Mouse (Mus musculus): ENCODE measurements around the gene Ctdsp2. TPM values are rescaled to one million over a fixed set of nuclear protein-coding genes. Genes with fewer than 3 reads are reported as not detected.
A peak's percentile ranks its signal among the peaks of the same experiment; 100 is the strongest.

The Ctdsp2 gene
- total and polyA plus RNA-seq, 2 experiments from 2014 or later: 11.2 to 50.1 TPM

DNA sequence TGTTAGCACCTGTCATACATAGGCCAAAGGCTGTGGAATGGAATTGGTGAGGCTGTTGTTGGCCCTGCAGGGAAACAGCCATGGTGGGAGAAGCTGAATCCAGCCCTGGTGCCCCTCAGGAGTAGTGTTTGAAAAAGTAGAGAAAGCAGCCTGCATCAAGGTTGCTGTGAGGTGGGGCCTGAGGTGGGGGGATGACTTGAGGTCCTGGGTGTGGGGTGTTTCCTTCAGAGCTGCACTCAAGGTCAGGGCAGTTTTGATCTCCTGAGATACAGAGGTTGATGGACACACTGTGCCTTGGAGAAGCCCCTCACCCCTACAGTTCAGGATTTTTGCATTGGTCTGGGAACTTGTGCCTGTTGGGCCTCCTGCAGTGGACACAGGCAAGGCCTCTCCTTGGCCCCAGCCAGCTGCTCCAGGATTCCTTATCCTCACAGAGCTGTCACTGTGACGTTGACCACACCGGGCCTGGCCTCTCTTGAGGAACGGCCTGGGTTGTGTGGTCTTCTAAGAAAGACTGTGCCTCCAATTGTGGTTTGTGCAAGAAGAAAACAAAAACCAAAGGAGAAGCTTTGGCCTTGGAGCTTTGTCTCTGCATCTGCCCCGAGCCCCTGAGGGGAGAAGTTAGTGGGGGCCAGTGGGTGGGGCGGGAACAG, 10.1 kb downstream of the Ctdsp2 start:
- no peak overlapping the region for H3K9ac ChIP-seq (replicated peaks; ENCODE audit: low read length, poor library complexity, severe bottlenecking)
- no peak overlapping the region for H3K4me2 ChIP-seq (ENCODE audit: low read depth, low read length, poor library complexity, severe bottlenecking)
- no peak overlapping the region for H3K27ac ChIP-seq (ENCODE audit: low read depth, low read length)
- no peak overlapping the region for H3K4me3 ChIP-seq (ENCODE audit: low read depth, low read length)
- 72% methylated on average over 5 of the region's 5 CpGs for WGBS
- DNase-seq (ENCODE audit: low spot score) (no peak), ATAC-seq (ENCODE audit: low FRiP score) (no peak)
- peaks cover 16% of the 10 kb centered on the region for H3K4me1 ChIP-seq (ENCODE audit: insufficient read depth, low read length)
- peaks cover 20% of the 10 kb centered on the region for H3K36me3 ChIP-seq (ENCODE audit: insufficient read depth, low read length)
- H3K9me3 ChIP-seq (ENCODE audit: low read length): no peaks in the 10 kb centered on the region
- no peak for TF ChIP-seq CTCF (IDR thresholded peaks at IDR 0.05)
- no peaks in the 10 kb centered on the region for H3K27me3 ChIP-seq (ENCODE audit: insufficient read depth, low read length)

DNA sequence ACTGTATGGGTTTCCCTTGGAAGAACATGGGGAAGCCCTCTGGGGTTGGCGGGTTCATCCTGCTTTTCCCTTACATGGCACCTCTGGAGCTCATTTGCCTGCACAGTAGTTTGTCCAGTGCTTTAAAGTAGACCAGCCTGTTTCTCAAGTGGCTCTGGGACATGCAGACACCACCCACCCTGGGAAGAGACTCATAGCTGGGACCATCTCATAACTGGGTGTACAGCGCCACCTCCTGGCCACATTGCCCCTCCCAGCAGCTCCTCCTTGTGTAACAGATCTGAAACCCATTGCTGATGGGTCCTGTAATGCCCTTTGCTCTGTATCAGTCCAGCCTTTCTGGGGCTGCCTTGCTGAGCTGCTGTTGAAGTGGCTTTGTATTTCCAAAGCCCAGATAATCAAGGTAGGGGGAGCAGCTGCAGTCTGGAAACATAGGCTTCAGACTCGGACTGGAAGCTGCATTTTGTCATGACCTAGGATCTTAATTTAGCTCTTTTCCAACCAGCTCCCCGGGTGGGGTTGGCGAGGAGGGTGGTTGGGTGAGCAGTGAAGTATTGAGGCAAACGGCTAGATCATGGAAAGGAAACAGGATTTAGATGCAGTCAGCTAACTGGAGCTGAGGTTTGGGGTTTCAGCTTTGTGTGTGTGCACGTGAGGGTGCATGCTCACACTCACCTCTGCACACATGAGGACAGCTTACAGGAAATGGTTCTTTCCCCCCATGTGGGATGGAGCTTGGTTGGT, 12.0 kb downstream of the Ctdsp2 start:
- peak; percentile 90 for DNase-seq (ENCODE audit: low spot score)
- H3K9ac ChIP-seq (replicated peaks; ENCODE audit: low read length, poor library complexity, severe bottlenecking): no peak overlapping the region
- H3K27ac ChIP-seq (ENCODE audit: low read depth, low read length): no peak overlapping the region
- H3K4me1 ChIP-seq (ENCODE audit: insufficient read depth, low read length): 0 out of 2 replicates have a peak, but pooled peaks cover 3% of the 10 kb centered on the region
- ATAC-seq (ENCODE audit: low FRiP score): peak; percentile 67; the same call in 1 of the 2 replicates
- peak; percentile 92 for TF ChIP-seq CTCF (IDR thresholded peaks at IDR 0.05)
- H3K9me3 ChIP-seq (ENCODE audit: low read length): no peaks in the 10 kb centered on the region
- no peak overlapping the region for H3K4me3 ChIP-seq (ENCODE audit: low read depth, low read length)
- H3K27me3 ChIP-seq (ENCODE audit: insufficient read depth, low read length): no peaks in the 10 kb centered on the region
- peaks cover 38% of the 10 kb centered on the region for H3K36me3 ChIP-seq (ENCODE audit: insufficient read depth, low read length)
- H3K4me2 ChIP-seq (ENCODE audit: low read depth, low read length, poor library complexity, severe bottlenecking): no peak overlapping the region
- 57% methylated on average over 7 of the region's 7 CpGs for WGBS

DNA sequence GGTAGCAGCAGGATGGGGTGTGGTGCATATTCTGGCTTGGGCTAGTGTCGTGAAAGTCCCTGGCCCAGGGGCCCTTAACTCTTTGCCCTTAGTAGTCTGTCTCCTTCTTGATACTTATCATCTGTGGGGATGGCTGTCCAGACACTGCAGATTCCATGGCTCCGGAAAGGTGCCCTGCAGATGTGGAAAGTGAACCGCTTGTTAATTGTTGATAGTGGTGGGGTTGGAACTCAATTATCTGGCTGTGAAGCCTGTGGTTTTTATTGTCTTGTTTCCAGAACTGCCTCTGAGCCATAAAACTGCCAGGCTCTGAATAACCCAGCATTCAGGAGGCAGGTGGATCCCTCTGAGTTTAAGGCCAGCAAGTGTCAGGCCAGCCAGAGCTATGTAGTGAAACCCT, 13.2 kb downstream of the Ctdsp2 start:
- no peaks in the 10 kb centered on the region for H3K27me3 ChIP-seq (ENCODE audit: insufficient read depth, low read length)
- TF ChIP-seq CTCF (IDR thresholded peaks at IDR 0.05): no peak
- ATAC-seq (ENCODE audit: low FRiP score) (no peak), DNase-seq (ENCODE audit: low spot score) (no peak)
- H3K4me3 ChIP-seq (ENCODE audit: low read depth, low read length): no peak overlapping the region
- peaks cover 41% of the 10 kb centered on the region for H3K36me3 ChIP-seq (ENCODE audit: insufficient read depth, low read length)
- no peak overlapping the region for H3K27ac ChIP-seq (ENCODE audit: low read depth, low read length)
- no peak overlapping the region for H3K9ac ChIP-seq (replicated peaks; ENCODE audit: low read length, poor library complexity, severe bottlenecking)
- no peak overlapping the region for H3K4me2 ChIP-seq (ENCODE audit: low read depth, low read length, poor library complexity, severe bottlenecking)
- H3K4me1 ChIP-seq (ENCODE audit: insufficient read depth, low read length): 0 out of 2 replicates have a peak, but pooled peaks cover 3% of the 10 kb centered on the region
- no peaks in the 10 kb centered on the region for H3K9me3 ChIP-seq (ENCODE audit: low read length)
- 77% methylated on average over 3 of the region's 3 CpGs for WGBS

DNA sequence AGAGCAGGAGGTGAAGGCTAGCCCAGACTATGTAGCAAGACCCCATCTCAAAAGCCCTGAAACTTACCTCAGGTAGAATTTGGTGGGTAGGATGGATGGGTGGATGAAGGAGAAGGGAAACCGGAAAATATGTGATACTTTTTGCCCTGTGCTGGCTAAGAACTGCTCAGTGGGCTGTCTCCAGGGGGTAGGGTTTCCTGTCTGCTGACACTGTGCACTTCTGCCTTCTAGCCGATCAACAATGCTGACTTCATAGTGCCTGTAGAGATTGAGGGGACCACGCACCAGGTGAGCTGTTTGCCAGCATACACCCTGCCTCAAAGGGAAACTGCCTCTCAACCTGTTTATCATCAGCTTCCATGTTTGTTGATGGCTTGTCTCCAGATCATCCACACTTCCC, 15.1 kb downstream of the Ctdsp2 start:
- DNase-seq (ENCODE audit: low spot score) (no peak), ATAC-seq (ENCODE audit: low FRiP score) (no peak)
- Histone ChIP-seq H3K4me3 (ENCODE audit: low read depth, low read length) (no peak overlapping the region), H3K4me2 (ENCODE audit: low read depth, low read length, poor library complexity, severe bottlenecking) (no peak overlapping the region), H3K27ac (ENCODE audit: low read depth, low read length) (no peak overlapping the region), H3K27me3 (ENCODE audit: insufficient read depth, low read length) (no peaks in the 10 kb centered on the region), H3K4me1 (ENCODE audit: insufficient read depth, low read length) (no peaks in the 10 kb centered on the region), H3K9ac (replicated peaks; ENCODE audit: low read length, poor library complexity, severe bottlenecking) (no peak overlapping the region), H3K36me3 (ENCODE audit: insufficient read depth, low read length) (peaks cover 50% of the 10 kb centered on the region), H3K9me3 (ENCODE audit: low read length) (no peaks in the 10 kb centered on the region)
- no peak for TF ChIP-seq CTCF (IDR thresholded peaks at IDR 0.05)
- 95% methylated on average over 3 of the region's 3 CpGs for WGBS

DNA sequence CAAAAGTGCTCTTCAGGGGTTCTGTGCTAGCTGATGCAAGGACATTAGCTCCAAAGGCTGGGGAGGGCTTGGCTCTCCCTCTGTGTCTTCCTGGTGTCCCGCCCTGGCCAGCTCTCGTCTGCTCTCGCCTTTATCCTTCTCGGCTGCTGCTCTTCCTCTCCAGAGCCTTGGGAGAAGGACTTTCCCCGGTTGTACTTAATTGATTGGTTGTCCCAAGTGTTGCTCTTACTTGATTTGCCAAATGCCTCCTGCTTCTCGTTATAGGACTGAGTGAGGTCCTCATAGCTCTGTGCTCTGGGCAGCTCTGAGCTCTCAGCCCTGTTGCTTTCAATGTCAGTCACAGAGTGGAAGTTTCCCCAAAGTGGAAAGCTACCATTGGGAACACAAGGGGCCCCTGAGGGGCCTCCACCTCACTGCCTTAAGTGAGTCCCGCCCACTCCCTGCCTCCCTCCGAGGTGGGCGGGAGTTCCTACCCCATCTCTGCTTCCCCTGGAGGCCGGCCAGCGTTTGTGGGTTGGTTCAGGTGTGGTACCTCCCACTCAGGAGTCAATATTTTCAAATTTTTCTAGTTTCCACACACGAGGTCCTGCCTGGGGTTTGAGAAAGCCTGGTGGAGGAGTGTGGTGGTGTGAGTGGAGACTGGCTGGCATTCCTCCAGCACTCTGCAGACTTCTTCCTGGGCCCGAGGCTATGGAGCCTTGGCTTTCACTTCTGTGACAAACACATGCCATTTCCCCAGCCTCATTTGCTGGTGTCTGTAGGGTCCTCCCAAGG, 19.0 kb downstream of the Ctdsp2 start:
- WGBS: 78% methylated on average over 13 of the region's 13 CpGs
- no peak for TF ChIP-seq CTCF (IDR thresholded peaks at IDR 0.05)
- no peak for DNase-seq (ENCODE audit: low spot score)
- no peak overlapping the region for H3K4me2 ChIP-seq (ENCODE audit: low read depth, low read length, poor library complexity, severe bottlenecking)
- H3K36me3 ChIP-seq (ENCODE audit: insufficient read depth, low read length): peaks cover 40% of the 10 kb centered on the region
- H3K27me3 ChIP-seq (ENCODE audit: insufficient read depth, low read length): no peaks in the 10 kb centered on the region
- H3K9ac ChIP-seq (replicated peaks; ENCODE audit: low read length, poor library complexity, severe bottlenecking): no peak overlapping the region
- H3K4me3 ChIP-seq (ENCODE audit: low read depth, low read length): no peak overlapping the region
- H3K27ac ChIP-seq (ENCODE audit: low read depth, low read length): no peak overlapping the region
- no peak for ATAC-seq (ENCODE audit: low FRiP score)
- H3K9me3 ChIP-seq (ENCODE audit: low read length): no peaks in the 10 kb centered on the region
- H3K4me1 ChIP-seq (ENCODE audit: insufficient read depth, low read length): no peaks in the 10 kb centered on the region

Measured in midbrain, postnatal 0 days (tissue).